In the genomic region with DNA sequence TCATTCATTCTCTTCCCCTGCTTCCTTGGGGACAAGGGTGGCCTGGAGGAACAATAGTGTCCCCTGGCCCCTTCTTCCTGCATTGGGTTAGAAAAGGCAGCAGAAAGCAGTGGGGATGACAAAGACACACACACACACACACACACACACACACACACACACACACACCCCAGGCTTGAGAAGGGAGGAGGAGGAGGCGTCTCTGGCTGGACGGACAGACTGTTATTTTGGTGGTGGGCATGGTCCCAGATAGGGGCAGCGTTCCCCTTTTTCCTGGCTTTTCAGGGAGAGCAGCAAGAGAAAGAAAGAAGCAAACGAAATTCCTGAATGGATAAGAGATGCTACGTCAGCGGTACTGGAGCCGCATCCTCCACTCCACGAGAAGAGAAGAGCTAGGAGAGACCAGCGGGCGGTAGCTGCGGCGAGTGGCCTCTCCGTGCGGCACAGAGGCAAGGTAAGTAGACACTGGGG, we compare ENCODE assay signal across 9 mouse cellular contexts. TPM values are rescaled to one million over a fixed set of nuclear protein-coding genes. Genes with fewer than 3 reads are reported as not detected.
A peak's percentile ranks its signal among the peaks of the same experiment; 100 is the strongest.
DNase-seq lines count a peak whose midpoint lies in the region; ATAC-seq lines count a peak whose summit lies in the region.
"Had no signal": no experiment of that assay in that cellular context is flagged by ENCODE, and none has a peak within 500 bp of the region (broad histone marks: within the 10 kb centered on the region; RNA-seq: fewer than 3 reads in every experiment).

No protein-coding gene starts in this region.

- H3K4me1 ChIP-seq in forebrain, embryonic 15.5 days, result peaks cover 67% of the 10 kb centered on the region

- peak overlapping the region; percentile 82 for H3K4me3 ChIP-seq in forebrain, embryonic 15.5 days

- H3K27me3 ChIP-seq in forebrain, embryonic 15.5 days, result no peaks in the 10 kb centered on the region

- 0% methylated on average over 14 of the region's 14 CpGs for WGBS in forebrain, embryonic 15.5 days

- peak; percentile 83 for DNase-seq in cerebellum, adult 9-11 months
- DNase-seq in layer of hippocampus, postnatal 25 days (ENCODE audit: extremely low spot score in 1 of 2, low spot score in 1 of 2), result peak; percentile 61 to 70
- peak; percentile 18 for DNase-seq in retina, embryonic 14.5 days (ENCODE audit: low spot score)
- no peak for DNase-seq in heart, adult 8-10 months (ENCODE audit: low spot score)
- DNase-seq in spleen, postnatal 10 days (ENCODE audit: low spot score in 2 of 2), result no peak
- no peak for DNase-seq in lung, postnatal 14 days
- DNase-seq: lung, postnatal 10 days had no signal

- H3K4me2 ChIP-seq in forebrain, embryonic 15.5 days (replicated peaks), result peak overlapping the region; percentile 96

- H3K9ac ChIP-seq in forebrain, embryonic 15.5 days (replicated peaks), result peak overlapping the region; percentile 93

- no peaks in the 10 kb centered on the region for H3K36me3 ChIP-seq in forebrain, embryonic 15.5 days
- H3K36me3 ChIP-seq: G1E had no signal

- H3K9me3 ChIP-seq in forebrain, embryonic 15.5 days, result no peaks in the 10 kb centered on the region
- H3K9me3 ChIP-seq: G1E had no signal

- peak overlapping the region; percentile 99 for H3K27ac ChIP-seq in forebrain, embryonic 15.5 days (replicated peaks)

- peak; percentile 34 for ATAC-seq in forebrain, embryonic 15.5 days (replicated peaks)

RNA-seq across cellular contexts. Expression of a gene that starts 47.6 kb away (rescaled TPM):
- 0.10 and 0.14 TPM in 2 replicates for polyA plus RNA-seq in forebrain, embryonic 15.5 days (2015; fragmentation: Nextera tagmentation; extraction: Ambion mirVana)
- not detected for total RNA-seq in layer of hippocampus, postnatal 25 days (2021)
- total RNA-seq in heart, adult 8-10 months (2022), result not detected
- total RNA-seq: G1E had no signal
- polyA plus RNA-seq: G1E had no signal

Comparison
In these comparisons a context has a peak if more than half of its experiments do, and no peak if none do; other contexts are left out.
1. DNase-seq: peak in cerebellum, adult 9-11 months (single experiment), layer of hippocampus, postnatal 25 days (2 of 2) and retina, embryonic 14.5 days (single experiment); none in heart, adult 8-10 months (single experiment), spleen, postnatal 10 days (0 of 2) and lung, postnatal 14 days (single experiment).